Mouse (Mus musculus) testis, postnatal 14 days (tissue): ENCODE results near the gene Gja5.
"Not testable (repeated sequence)": the region's sequence is repeated elsewhere in the genome, so short reads cannot be mapped to it uniquely, and the experiment has no call there.

Source experiments
- DNase-seq: peaks from one replicate; pipeline ENCODE4 v3.0.0; 2021; ENCODE audit warnings: low spot score

The Gja5 gene

GRCm38 (mm10) chr3:97037119-97037518 is 132.6 kb downstream of the Gja5 start:
- DNase-seq: no peak

- DNase-seq: no peak
Observed at GRCm38 (mm10) chr3:97039721-97040120, 135.2 kb downstream of the Gja5 start.

- no peak for DNase-seq
Observed at GRCm38 (mm10) chr3:97044188-97044587, 139.7 kb downstream of the Gja5 start.

GRCm38 (mm10) chr3:97047757-97048156 is 143.3 kb downstream of the Gja5 start:
- DNase-seq: no peak

- DNase-seq: peak; percentile 30
Observed at GRCm38 (mm10) chr3:97048360-97048759, 143.9 kb downstream of the Gja5 start.

GRCm38 (mm10) chr3:97051264-97051744 is 146.8 kb downstream of the Gja5 start:
- DNase-seq: no peak

- no peak for DNase-seq
Observed at GRCm38 (mm10) chr3:97052069-97052799, 147.7 kb downstream of the Gja5 start.

GRCm38 (mm10) chr3:97058704-97059103 is 154.2 kb downstream of the Gja5 start:
- DNase-seq: no peak

GRCm38 (mm10) chr3:97060119-97060518 is 155.6 kb downstream of the Gja5 start:
- no peak for DNase-seq

GRCm38 (mm10) chr3:97062814-97063213 is 158.3 kb downstream of the Gja5 start:
- no peak for DNase-seq

- no peak for DNase-seq
Observed at GRCm38 (mm10) chr3:97064046-97064445, 159.6 kb downstream of the Gja5 start.

GRCm38 (mm10) chr3:97069589-97069988 is 165.1 kb downstream of the Gja5 start:
- not testable (repeated sequence) for DNase-seq

GRCm38 (mm10) chr3:97071916-97072315 is 167.4 kb downstream of the Gja5 start:
- DNase-seq: not testable (repeated sequence)

GRCm38 (mm10) chr3:97072361-97072760 is 167.9 kb downstream of the Gja5 start:
- DNase-seq: not testable (repeated sequence)

GRCm38 (mm10) chr3:97075744-97076350 is 171.4 kb downstream of the Gja5 start:
- DNase-seq: not testable (repeated sequence)

GRCm38 (mm10) chr3:97076412-97076811 is 171.9 kb downstream of the Gja5 start:
- DNase-seq: no peak

GRCm38 (mm10) chr3:97078436-97078835 is 173.9 kb downstream of the Gja5 start:
- DNase-seq: no peak

- DNase-seq: no peak
Observed at GRCm38 (mm10) chr3:97082156-97082555, 177.7 kb downstream of the Gja5 start.

GRCm38 (mm10) chr3:97087326-97087725 is 182.8 kb downstream of the Gja5 start:
- no peak for DNase-seq

- DNase-seq: not testable (repeated sequence)
Observed at GRCm38 (mm10) chr3:97088291-97088690, 183.8 kb downstream of the Gja5 start.

- DNase-seq: not testable (repeated sequence)
Observed at GRCm38 (mm10) chr3:97091971-97092370, 187.5 kb downstream of the Gja5 start.

- DNase-seq: not testable (repeated sequence)
Observed at GRCm38 (mm10) chr3:97096664-97097063, 192.2 kb downstream of the Gja5 start.
